Mouse (Mus musculus): ENCODE results near the gene Cby1. TPM values are rescaled to one million over a fixed set of nuclear protein-coding genes. Genes with fewer than 3 reads are reported as not detected.

Gene Cby1
- polyA plus RNA-seq (2015; fragmentation: Nextera tagmentation; extraction: Ambion mirVana): 92.1 and 99.6 TPM in 2 replicates

DNA sequence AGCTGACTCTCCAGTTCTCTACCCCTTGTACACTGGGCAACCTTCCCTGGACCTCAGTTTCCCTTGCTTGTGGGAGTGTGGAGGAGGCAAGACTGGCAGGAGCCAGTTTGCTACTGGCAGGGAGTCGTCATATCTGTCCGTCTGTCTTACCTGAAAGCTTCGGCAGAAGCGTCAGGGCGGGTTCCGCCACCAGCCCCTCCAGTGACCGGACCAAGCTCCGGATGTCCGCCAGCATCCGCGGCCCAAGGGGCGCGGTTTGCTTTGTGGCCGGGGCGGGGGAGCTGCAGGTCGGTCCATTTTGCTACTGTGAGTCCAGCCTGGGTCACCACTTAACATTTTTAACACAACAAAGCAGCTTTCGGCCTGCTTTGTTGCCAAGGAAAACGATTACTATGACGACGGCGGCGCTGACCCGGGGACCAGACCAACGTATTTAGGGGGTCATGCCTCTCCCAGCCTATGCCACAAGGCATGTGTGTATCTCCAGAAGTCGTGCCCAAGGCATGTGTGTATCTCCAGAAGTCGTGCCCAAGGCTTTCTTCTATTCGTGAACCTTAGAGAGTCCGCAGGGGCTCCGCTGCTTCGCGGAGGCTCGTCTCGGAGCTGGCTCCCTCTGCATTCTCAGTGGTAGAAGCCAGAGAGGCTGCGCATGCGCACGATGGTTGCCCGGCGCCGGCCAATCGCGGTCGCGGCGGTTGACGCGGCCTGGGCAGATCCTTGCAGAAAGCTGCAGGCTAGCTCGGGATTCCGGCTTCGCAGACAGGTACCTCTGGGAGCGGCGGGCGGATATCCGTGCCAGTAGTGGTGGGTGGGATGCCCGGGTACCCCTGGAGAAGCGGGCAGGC is at the start of gene Cby1, which contains the start of gene Fam227a:
TSS of gene Cby1 (plus strand) at position 669 of the 845 bp plus-strand sequence.
TSS of gene Fam227a (minus strand) at position 426 of the 845 bp plus-strand sequence.
- Histone ChIP-seq H3K27ac (peak within 1 kb of the TSS; percentile 98), H3K27me3 (replicated peaks) (no peaks in the 10 kb centered on the region), H3K9ac (peak within 1 kb of the TSS; percentile 90), H3K4me3 (peak within 1 kb of the TSS; percentile 92), H3K9me3 (no peaks in the 10 kb centered on the region), H3K4me2 (peak within 1 kb of the TSS; percentile 72), H3K36me3 (replicated peaks) (no peaks in the 10 kb centered on the region), H3K4me1 (peaks cover 12% of the 10 kb centered on the region)
- under 1% methylated on average over 55 of the region's 55 CpGs for whole genome bisulfite sequencing
- peak; percentile 91 for ATAC-seq (replicated peaks)

DNA sequence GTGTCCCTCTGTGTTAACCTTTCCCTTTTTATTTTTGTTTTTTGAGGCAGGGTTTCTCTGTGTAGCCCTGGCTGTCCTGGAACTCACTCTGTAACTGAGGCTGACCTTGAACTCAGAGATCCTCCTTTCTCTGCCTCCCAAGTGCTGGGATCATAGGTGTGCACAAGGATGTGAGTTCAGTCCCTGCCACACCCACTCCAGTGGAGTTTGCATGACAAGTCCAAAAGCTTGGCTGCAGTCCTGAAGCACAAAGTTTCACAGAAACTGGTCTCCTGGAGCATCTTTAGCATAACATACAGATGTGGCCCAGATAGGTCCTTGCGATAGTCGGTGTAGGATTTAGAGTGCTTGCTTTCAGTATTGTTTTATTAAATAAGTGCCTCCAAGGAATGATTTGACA is 49.8 kb upstream of the Cby1 start:
- Histone ChIP-seq H3K4me2 (no peak overlapping the region), H3K4me3 (no peak overlapping the region)
- WGBS: over 99% methylated on average over 2 of the region's 2 CpGs

DNA sequence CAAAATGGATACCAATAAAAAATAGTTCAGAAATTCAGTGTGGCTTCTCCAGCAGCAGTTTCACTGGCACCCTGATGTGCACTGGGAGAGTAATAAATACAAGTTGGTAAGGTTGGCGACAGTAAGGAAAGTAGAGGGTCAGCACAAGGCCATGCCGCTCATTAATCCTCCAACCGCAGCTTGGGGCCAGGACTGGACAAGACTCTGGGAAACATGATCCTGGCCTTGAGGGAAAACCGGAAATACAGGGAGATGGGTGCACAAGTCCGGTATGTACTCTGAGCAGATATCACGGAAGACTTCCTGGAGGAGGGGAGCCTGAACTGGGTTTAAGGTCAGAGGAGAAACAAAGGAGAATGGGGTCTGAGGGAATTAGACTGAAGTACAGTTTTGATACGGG is 43.5 kb upstream of the Cby1 start:
- no peak for ATAC-seq (replicated peaks)
- no peak overlapping the region for H3K9ac ChIP-seq
- 92% methylated on average over 7 of the region's 7 CpGs for WGBS
- no peaks in the 10 kb centered on the region for H3K9me3 ChIP-seq
- no peak overlapping the region for H3K27ac ChIP-seq
- H3K4me2 ChIP-seq: no peak overlapping the region
- no peaks in the 10 kb centered on the region for H3K27me3 ChIP-seq (replicated peaks)
- peaks cover 51% of the 10 kb centered on the region for H3K36me3 ChIP-seq (replicated peaks)
- no peaks in the 10 kb centered on the region for H3K4me1 ChIP-seq
- H3K4me3 ChIP-seq: no peak overlapping the region

More for the DNA sequence above, 49.8 kb upstream of the Cby1 start:
- Histone ChIP-seq H3K9me3 (no peaks in the 10 kb centered on the region), H3K27ac (no peak overlapping the region), H3K36me3 (replicated peaks) (peaks cover 19% of the 10 kb centered on the region), H3K27me3 (replicated peaks) (peaks cover 4% of the 10 kb centered on the region), H3K9ac (no peak overlapping the region), H3K4me1 (0 out of 2 replicates have a peak, but pooled peaks cover 6% of the 10 kb centered on the region)
- no peak for ATAC-seq (replicated peaks)

DNA sequence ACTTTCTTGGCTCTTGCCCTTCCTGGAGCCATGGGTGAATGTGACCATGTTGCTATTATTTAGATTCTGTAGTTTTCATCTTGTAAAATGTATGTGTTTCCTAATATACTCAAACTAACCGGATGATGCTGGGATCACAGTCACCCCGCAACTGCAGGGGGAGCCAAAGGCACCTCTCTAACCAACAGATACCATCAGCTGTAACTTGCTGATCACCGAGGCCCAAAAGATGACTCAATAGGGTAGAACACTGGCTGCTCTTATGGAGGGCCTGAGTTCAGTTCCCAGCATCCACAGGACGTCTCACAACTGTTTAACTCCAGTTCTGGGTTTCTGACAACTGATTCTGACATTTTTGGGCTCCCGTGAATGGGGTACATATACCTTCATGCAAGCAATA is 42.3 kb upstream of the Cby1 start:
- Histone ChIP-seq H3K27me3 (replicated peaks) (no peaks in the 10 kb centered on the region), H3K27ac (no peak overlapping the region), H3K4me3 (no peak overlapping the region), H3K4me2 (no peak overlapping the region), H3K9ac (no peak overlapping the region), H3K36me3 (replicated peaks) (peaks cover 62% of the 10 kb centered on the region), H3K9me3 (no peaks in the 10 kb centered on the region), H3K4me1 (no peaks in the 10 kb centered on the region)
- WGBS: 89% methylated on average over 5 of the region's 5 CpGs
- no peak for ATAC-seq (replicated peaks)

DNA sequence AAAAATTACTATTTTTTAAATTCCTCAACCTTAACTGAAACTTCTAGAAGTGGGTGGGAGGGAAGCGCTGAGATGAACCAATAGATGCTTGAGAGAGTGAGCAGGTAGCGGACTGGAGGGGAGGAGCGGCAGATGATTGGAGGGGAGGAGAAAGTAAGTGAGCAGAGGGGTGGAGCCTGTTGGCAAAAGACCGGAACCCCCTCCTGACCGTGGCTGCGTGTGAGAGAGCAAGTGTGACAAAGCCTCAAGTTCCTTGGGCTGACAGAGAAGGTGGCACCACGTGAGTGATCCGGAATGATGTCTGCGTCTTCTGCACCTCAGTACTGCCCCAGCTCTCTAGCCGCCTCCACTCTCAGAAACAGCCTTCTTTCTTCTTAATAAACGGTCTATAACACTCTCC is 41.9 kb upstream of the Cby1 start:
- Histone ChIP-seq H3K27me3 (replicated peaks) (no peaks in the 10 kb centered on the region), H3K9ac (no peak overlapping the region), H3K4me2 (no peak overlapping the region), H3K9me3 (no peaks in the 10 kb centered on the region), H3K27ac (no peak overlapping the region), H3K36me3 (replicated peaks) (peaks cover 66% of the 10 kb centered on the region), H3K4me1 (no peaks in the 10 kb centered on the region), H3K4me3 (no peak overlapping the region)
- WGBS: 82% methylated on average over 11 of the region's 11 CpGs
- ATAC-seq (replicated peaks): no peak

DNA sequence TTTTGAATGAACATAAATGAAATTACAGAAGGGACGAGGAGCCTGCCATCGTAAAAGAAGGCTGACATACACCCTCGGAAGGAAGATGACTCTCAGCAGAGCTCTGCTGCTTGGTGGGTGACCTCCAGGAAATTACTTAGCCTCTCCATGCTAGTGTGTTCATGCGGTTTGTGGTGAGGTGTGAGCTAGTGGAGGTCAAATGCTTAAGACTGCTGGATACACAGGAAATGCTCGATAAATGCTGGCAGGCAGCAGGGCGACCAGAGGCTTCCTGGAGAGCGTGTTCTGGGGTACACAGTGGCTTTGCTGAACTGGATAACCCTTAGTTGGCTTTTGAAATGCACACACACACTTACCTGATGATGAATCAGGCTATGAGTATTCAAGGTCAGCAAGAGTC is 40.5 kb upstream of the Cby1 start:
- peaks cover 63% of the 10 kb centered on the region for H3K36me3 ChIP-seq (replicated peaks)
- no peak for ATAC-seq (replicated peaks)

DNA sequence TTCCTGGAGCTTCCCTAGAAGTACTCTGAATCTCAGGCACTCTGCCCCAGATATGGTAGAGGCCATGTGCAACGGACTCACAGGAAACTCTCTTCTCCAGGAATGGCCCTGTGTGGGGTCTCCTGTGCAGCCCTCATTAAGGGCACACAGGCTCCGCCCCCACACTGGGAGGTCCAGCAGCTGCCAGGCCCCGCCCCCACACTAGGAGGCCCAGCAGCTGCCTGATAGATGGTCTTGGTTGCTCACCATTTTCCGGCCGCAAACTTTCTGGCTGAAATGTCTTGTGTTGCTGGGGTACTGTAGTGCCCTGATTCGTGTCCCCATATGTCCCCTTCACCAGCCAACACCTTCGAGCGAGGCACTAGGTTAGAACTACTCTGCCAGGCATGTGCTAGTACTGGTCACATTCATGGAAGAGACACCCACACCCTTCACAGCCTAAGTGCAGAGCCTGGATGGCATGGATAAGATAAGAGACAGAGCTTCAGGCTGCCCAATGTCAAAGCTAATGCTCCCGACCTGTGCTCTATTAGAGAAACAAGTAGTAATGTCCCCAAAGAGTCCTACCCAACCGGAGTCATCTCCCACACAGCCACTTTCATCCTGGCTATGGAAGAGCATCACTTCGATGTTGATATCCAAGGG is 39.1 kb upstream of the Cby1 start:
- H3K9me3 ChIP-seq: no peaks in the 10 kb centered on the region
- 86% methylated on average over 11 of the region's 11 CpGs for WGBS
- H3K9ac ChIP-seq: no peak overlapping the region
- no peaks in the 10 kb centered on the region for H3K4me1 ChIP-seq
- no peak overlapping the region for H3K4me2 ChIP-seq
- ATAC-seq (replicated peaks): no peak
- H3K27me3 ChIP-seq (replicated peaks): no peaks in the 10 kb centered on the region
- peaks cover 66% of the 10 kb centered on the region for H3K36me3 ChIP-seq (replicated peaks)
- H3K4me3 ChIP-seq: no peak overlapping the region
- no peak overlapping the region for H3K27ac ChIP-seq

More for the DNA sequence above, 40.5 kb upstream of the Cby1 start:
- Histone ChIP-seq H3K4me1 (no peaks in the 10 kb centered on the region), H3K4me3 (no peak overlapping the region), H3K9me3 (no peaks in the 10 kb centered on the region), H3K27me3 (replicated peaks) (no peaks in the 10 kb centered on the region), H3K9ac (no peak overlapping the region), H3K27ac (no peak overlapping the region), H3K4me2 (no peak overlapping the region)
- 94% methylated on average over 7 of the region's 7 CpGs for WGBS

DNA sequence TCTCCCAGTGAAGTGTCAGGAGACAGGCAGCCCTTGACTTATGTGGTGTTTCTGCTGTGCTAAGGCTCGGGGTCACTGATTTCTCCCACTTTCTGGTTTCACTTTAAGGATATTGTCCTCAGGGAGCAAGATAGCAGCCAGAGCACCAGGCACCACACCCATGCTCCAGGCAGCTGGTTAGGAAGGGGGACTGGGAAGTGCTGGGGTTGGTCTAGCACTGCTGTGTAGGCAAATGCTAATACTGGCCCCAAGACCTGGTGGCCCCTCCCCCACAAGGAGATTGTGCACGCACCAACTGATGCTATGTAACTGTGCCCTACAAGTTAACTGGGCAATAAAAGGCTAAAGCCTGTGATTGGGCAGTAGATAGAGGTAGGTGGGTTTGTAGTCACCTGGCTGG is 28.5 kb upstream of the Cby1 start:
- Histone ChIP-seq H3K27ac (no peak overlapping the region), H3K9ac (no peak overlapping the region), H3K9me3 (no peaks in the 10 kb centered on the region), H3K27me3 (replicated peaks) (no peaks in the 10 kb centered on the region), H3K4me1 (no peaks in the 10 kb centered on the region), H3K36me3 (replicated peaks) (peaks cover 65% of the 10 kb centered on the region), H3K4me3 (no peak overlapping the region), H3K4me2 (no peak overlapping the region)
- no peak for ATAC-seq (replicated peaks)
- WGBS: 80% methylated on average over 2 of the region's 2 CpGs

DNA sequence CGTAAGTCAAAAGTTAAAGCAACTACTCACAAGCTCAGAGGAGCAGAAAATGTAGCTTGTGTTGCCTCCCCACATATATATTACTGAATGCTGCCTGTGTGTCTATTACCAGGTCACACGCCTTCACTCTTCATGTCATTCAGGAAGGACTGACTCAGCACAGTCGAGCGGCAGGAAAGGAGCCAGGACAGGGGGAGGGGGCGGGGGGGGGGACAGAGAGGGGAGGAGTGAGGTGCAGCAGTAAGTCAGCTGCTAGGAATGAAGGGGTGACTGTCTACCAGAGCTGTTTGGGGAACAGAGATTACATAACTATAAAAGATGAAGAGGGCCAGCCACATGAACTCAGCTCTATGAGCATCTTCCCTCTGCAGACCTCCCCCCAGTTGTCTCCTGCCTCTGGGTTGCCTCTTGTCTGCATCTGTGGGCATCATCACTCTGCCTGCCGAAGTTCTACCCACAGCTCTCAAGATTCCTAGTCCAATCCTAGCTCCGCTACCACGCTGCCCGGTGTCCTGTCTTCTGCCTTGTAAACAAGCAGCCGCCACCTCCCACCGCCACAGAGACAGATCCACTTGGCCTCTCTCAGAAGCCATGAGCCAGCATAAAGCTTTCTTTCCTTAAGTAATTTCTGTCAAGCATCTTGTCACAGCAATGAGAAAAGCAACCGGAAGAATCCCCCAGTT is 17.7 kb upstream of the Cby1 start:
- WGBS: 83% methylated on average over 12 of the region's 12 CpGs
- peaks cover 39% of the 10 kb centered on the region for H3K36me3 ChIP-seq (replicated peaks)
- ATAC-seq (replicated peaks): no peak

DNA sequence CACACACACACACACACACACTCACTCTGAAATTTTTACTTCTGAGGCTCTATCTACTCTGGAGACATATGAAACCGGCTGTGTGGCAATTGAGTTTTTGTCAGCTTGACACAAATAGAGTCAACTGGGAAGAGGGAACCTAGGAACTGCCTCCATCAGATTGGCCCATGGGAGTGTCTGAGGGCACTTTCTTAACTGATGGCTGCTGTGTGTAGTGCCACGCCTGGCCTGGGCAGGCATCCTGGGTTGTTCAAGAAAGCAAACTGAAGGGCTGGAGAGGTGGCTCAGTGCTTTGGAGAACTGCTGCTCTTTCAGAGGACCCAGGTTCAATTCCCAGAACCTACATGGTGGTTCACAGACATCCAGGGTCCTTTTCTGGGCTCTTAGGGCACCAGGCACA is 13.5 kb upstream of the Cby1 start:
- ATAC-seq (replicated peaks): no peak
- H3K27ac ChIP-seq: no peak overlapping the region
- H3K9ac ChIP-seq: no peak overlapping the region
- H3K4me2 ChIP-seq: no peak overlapping the region
- no peak overlapping the region for H3K4me3 ChIP-seq
- peaks cover 29% of the 10 kb centered on the region for H3K36me3 ChIP-seq (replicated peaks)
- H3K27me3 ChIP-seq (replicated peaks): no peaks in the 10 kb centered on the region
- H3K4me1 ChIP-seq: no peaks in the 10 kb centered on the region
- WGBS: 86% methylated on average over 2 of the region's 2 CpGs
- H3K9me3 ChIP-seq: no peaks in the 10 kb centered on the region

More for the DNA sequence above, 17.7 kb upstream of the Cby1 start:
- Histone ChIP-seq H3K27ac (no peak overlapping the region), H3K4me2 (no peak overlapping the region), H3K9me3 (no peaks in the 10 kb centered on the region), H3K4me1 (no peaks in the 10 kb centered on the region), H3K27me3 (replicated peaks) (no peaks in the 10 kb centered on the region), H3K4me3 (no peak overlapping the region), H3K9ac (no peak overlapping the region)

DNA sequence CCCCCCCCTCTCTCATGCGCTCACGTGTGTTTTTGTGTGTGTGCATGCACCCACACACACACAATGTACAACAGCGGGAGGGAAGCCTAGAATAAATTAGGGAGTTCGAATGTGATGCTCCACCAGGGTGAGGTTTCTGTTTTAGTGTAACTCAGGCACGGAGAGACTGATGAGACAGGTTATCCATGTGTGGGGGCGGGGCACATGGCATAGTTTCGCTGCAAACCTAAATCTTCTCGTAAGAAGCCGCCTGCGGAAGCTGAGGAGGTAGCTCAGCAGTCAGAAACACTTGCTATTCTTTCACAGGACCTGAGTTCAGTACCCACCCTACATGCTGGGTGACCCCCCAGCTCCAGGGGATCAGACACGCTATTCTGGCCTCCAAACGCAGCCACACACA is 10.9 kb upstream of the Cby1 start:
- Histone ChIP-seq H3K4me1 (no peaks in the 10 kb centered on the region), H3K27me3 (replicated peaks) (no peaks in the 10 kb centered on the region), H3K4me2 (no peak overlapping the region), H3K9ac (no peak overlapping the region), H3K9me3 (no peaks in the 10 kb centered on the region), H3K4me3 (no peak overlapping the region), H3K27ac (no peak overlapping the region), H3K36me3 (replicated peaks) (peaks cover 10% of the 10 kb centered on the region; the same call in 1 of the 2 replicates)
- ATAC-seq (replicated peaks): no peak
- 91% methylated on average over 12 of the region's 12 CpGs for WGBS

DNA sequence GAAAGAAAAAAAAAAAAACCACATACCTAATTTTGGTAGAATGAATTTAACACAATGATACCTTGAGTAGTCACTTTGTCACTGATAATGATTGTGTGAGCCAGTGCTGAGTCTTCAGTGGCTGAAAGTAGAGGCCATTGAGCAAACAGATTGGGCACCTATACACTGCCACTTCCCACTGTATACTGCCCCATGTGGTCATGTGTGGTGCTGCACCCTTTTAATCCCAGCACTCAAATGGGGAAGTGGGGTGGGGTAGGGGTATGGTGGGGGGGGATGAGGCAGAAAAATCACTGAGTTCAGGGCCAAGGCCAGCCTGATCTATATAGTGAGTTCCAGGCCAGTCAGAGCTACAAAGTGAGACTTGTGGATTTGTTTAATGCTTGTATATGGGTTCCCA is 8.4 kb upstream of the Cby1 start:
- ATAC-seq (replicated peaks): no peak
- Histone ChIP-seq H3K36me3 (replicated peaks) (peaks cover 10% of the 10 kb centered on the region; the same call in 1 of the 2 replicates), H3K4me3 (no peak overlapping the region), H3K4me1 (no peaks in the 10 kb centered on the region), H3K9me3 (no peaks in the 10 kb centered on the region), H3K9ac (no peak overlapping the region), H3K4me2 (no peak overlapping the region), H3K27ac (no peak overlapping the region), H3K27me3 (replicated peaks) (no peaks in the 10 kb centered on the region)

Data from midbrain, embryonic 15.5 days (tissue).